Mouse (Mus musculus) myocyte (in vitro differentiated cells): Measurements from ENCODE around the gene Pcgf3. TPM values are rescaled to one million over a fixed set of nuclear protein-coding genes. Genes with fewer than 3 reads are reported as not detected.
A peak's percentile ranks its signal among the peaks of the same experiment; 100 is the strongest.

Experiments used
- H3K27me3 ChIP-seq: one replicate; pipeline ENCODE4 v1.6.1; 2011; ENCODE audit not compliant: control insufficient read depth, insufficient read depth, insufficient read length
- H3K36me3 ChIP-seq: one replicate; pipeline ENCODE4 v1.6.1; 2011; ENCODE audit not compliant: control insufficient read depth, insufficient read depth
- H3K4me2 ChIP-seq: one replicate; pipeline ENCODE4 v1.6.1; 2011; ENCODE audit warnings: low read depth, control low read depth
- H3K4me3 ChIP-seq: one replicate; pipeline ENCODE4 v1.5.1; 2011; ENCODE audit warnings: mild to moderate bottlenecking, control low read depth, moderate library complexity
- H3K79me2 ChIP-seq: one replicate; pipeline ENCODE4 v1.6.1; 2011; ENCODE audit not compliant: control insufficient read depth, insufficient read depth
- H3ac ChIP-seq: one replicate; pipeline ENCODE4 v1.6.1; 2011; ENCODE audit not compliant: control insufficient read depth, insufficient read length
- CEBPB ChIP-seq: IDR thresholded peaks from 2 replicates; pipeline ENCODE4 v1.6.1; 2011; ENCODE audit warnings: mild to moderate bottlenecking, moderate library complexity; ENCODE audit not compliant: poor library complexity, insufficient read depth, severe bottlenecking
- E2F4 ChIP-seq: IDR thresholded peaks from one replicate; pipeline ENCODE4 v1.6.1; 2011; ENCODE audit warnings: mild to moderate bottlenecking, control low read depth, moderate library complexity; ENCODE audit not compliant: insufficient read depth
- MAX ChIP-seq: IDR thresholded peaks from one replicate; pipeline ENCODE4 v1.6.1; 2011; ENCODE audit warnings: low read depth, mild to moderate bottlenecking, control low read depth
- MYOD1 ChIP-seq, 3 experiments: IDR thresholded peaks; one replicate each; pipeline ENCODE4 v1.6.1; 2011; ENCODE audit warnings: control low read depth in 2 of 3, low read depth in 2 of 3, mild to moderate bottlenecking in 2 of 3, moderate library complexity in 1 of 3; ENCODE audit not compliant: insufficient read length in 2 of 3, control insufficient read depth in 1 of 3
- MYOG ChIP-seq, 3 experiments: IDR thresholded peaks; one replicate each; pipeline ENCODE4 v1.6.1; 2011; ENCODE audit warnings: control low read depth in 2 of 3, low read depth in 2 of 3, mild to moderate bottlenecking in 2 of 3; ENCODE audit not compliant: insufficient read length in 2 of 3, control insufficient read depth in 1 of 3, insufficient read depth in 1 of 3
- POLR2A ChIP-seq: IDR thresholded peaks from one replicate; pipeline ENCODE4 v1.6.1; 2011; ENCODE audit warnings: low read depth, mild to moderate bottlenecking, control low read depth, moderate library complexity; ENCODE audit not compliant: insufficient read length
- POLR2AphosphoS2 ChIP-seq: IDR thresholded peaks from one replicate; pipeline ENCODE4 v1.6.1; 2011; ENCODE audit warnings: low read depth, control low read depth; ENCODE audit not compliant: insufficient read length
- REST ChIP-seq: IDR thresholded peaks from one replicate; pipeline ENCODE4 v1.6.1; 2011; ENCODE audit warnings: mild to moderate bottlenecking, control low read depth, moderate library complexity; ENCODE audit not compliant: insufficient read depth, insufficient read length
- SRF ChIP-seq: IDR thresholded peaks from one replicate; pipeline ENCODE4 v1.6.1; 2011; ENCODE audit warnings: low read depth; ENCODE audit not compliant: control insufficient read depth, insufficient read length
- TCF12 ChIP-seq: IDR thresholded peaks from one replicate; pipeline ENCODE4 v1.6.1; 2011; ENCODE audit warnings: mild to moderate bottlenecking, control low read depth; ENCODE audit not compliant: poor library complexity, insufficient read depth, severe bottlenecking
- TCF3 ChIP-seq: IDR thresholded peaks from one replicate; pipeline ENCODE4 v1.6.1; 2011; ENCODE audit warnings: low read depth, control low read depth; ENCODE audit not compliant: insufficient read length
- USF1 ChIP-seq: IDR thresholded peaks from one replicate; pipeline ENCODE4 v1.6.1; 2011; ENCODE audit warnings: low read depth, mild to moderate bottlenecking, control low read depth, moderate library complexity
- polyA plus RNA-seq: library from polyadenylated mRNA; unstranded; fragments of >200 nt; fragmentation: generic; extraction: Trizol; gene quantifications from one replicate; pipeline ENCODE4 v1.2.1, GENCODE M21; 2012; ENCODE audit warnings: missing spikeins

Pcgf3 gene
- polyA plus RNA-seq, 1 experiment: 19.7 TPM

DNA sequence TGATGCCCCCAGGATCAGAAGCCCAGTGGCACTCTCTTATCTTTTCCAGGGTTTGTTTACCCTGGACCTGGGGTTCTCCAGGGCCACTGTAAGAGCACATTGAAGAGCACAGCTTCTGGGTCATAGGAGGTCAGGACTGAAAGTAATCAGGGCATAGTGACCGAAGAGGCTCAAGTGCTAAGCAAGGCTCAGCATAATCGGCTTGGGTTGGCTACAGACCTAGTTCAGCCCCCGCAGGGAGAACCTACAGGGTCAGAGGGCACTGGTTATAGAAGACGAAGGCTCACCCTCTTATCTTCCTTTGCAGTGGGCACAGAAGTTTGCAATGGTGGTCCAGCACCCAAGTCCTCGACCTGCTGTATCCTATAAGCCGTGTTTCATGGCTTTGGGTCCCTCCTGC, 29.8 kb upstream of the Pcgf3 start:
- peaks cover 16% of the 10 kb centered on the region for H3K79me2 ChIP-seq
- H3K4me2 ChIP-seq: no peak overlapping the region
- peaks cover 15% of the 10 kb centered on the region for H3K36me3 ChIP-seq
- TF ChIP-seq USF1: no peak
- no peak for TF ChIP-seq MAX
- TF ChIP-seq POLR2AphosphoS2: no peak
- TF ChIP-seq CEBPB: no peak
- no peak for TF ChIP-seq TCF12
- TF ChIP-seq TCF3: no peak
- no peak for TF ChIP-seq MYOG (IDR thresholded peaks at IDR 0.05; ENCODE audit: control insufficient read depth in 1 of 3, insufficient read depth in 1 of 3, insufficient read length in 2 of 3, low read depth in 2 of 3)
- no peak for TF ChIP-seq POLR2A
- TF ChIP-seq E2F4: no peak
- TF ChIP-seq MYOD1 (IDR thresholded peaks at IDR 0.05; ENCODE audit: control insufficient read depth in 1 of 3, insufficient read length in 2 of 3, low read depth in 2 of 3): no peak
- TF ChIP-seq REST: no peak
- TF ChIP-seq SRF: no peak
- H3K4me3 ChIP-seq: no peak overlapping the region
- H3K27me3 ChIP-seq: no peaks in the 10 kb centered on the region
- H3ac ChIP-seq: no peak overlapping the region

GRCm38 (mm10) chr5:108433804-108434587, 27.0 kb upstream of the Pcgf3 start, which contains the start of gene Atp5k:
Atp5k (minus strand) TSS chr5:108434448.
- H3ac ChIP-seq: peak within 1 kb of the TSS; percentile 79
- peaks cover 16% of the 10 kb centered on the region for H3K79me2 ChIP-seq
- H3K4me2 ChIP-seq: peak within 1 kb of the TSS; percentile 79
- peaks cover 15% of the 10 kb centered on the region for H3K36me3 ChIP-seq
- H3K4me3 ChIP-seq: peak within 1 kb of the TSS; percentile 97
- TF ChIP-seq POLR2AphosphoS2: peak; percentile 78
- TF ChIP-seq TCF3: no peak
- peak; percentile 41 for TF ChIP-seq POLR2A
- peaks cover 2% of the 10 kb centered on the region for H3K27me3 ChIP-seq

DNA sequence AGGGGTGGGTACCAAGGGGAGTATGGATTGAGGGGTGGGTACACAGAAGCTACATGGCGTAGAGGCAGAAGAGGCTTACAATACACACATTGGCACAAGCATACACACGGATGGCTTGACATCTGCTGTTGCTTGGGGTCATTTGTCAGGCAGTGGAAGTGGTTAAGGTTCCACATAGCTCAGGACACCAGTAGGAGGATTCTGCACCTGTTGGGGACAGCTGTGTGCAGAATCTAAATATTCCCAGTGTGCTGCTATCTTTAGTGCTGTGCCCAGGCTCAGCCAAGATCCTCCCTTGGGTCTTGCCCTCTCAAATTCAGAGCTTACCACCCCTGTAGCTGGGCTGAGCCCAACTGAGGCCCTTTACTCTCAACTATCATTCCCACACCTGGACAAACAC, 24.9 kb upstream of the Pcgf3 start:
- no peak overlapping the region for H3K4me2 ChIP-seq
- TF ChIP-seq MYOD1 (IDR thresholded peaks at IDR 0.05; ENCODE audit: control insufficient read depth in 1 of 3, insufficient read length in 2 of 3, low read depth in 2 of 3) (peak; percentile 86 to 96 (median 92)), USF1 (no peak), REST (no peak), E2F4 (no peak), POLR2AphosphoS2 (peak; percentile 55), CEBPB (no peak), TCF3 (peak; percentile 79), SRF (no peak), TCF12 (peak; percentile 97), MAX (no peak), POLR2A (no peak), MYOG (IDR thresholded peaks at IDR 0.05; ENCODE audit: control insufficient read depth in 1 of 3, insufficient read depth in 1 of 3, insufficient read length in 2 of 3, low read depth in 2 of 3) (peak; percentile 75 to 97 (median 96))
- H3K27me3 ChIP-seq: peaks cover 5% of the 10 kb centered on the region
- H3K79me2 ChIP-seq: peaks cover 16% of the 10 kb centered on the region
- no peak overlapping the region for H3K4me3 ChIP-seq
- peaks cover 3% of the 10 kb centered on the region for H3K36me3 ChIP-seq
- no peak overlapping the region for H3ac ChIP-seq

GRCm38 (mm10) chr5:108446973-108447372, 14.1 kb upstream of the Pcgf3 start:
- no peaks in the 10 kb centered on the region for H3K79me2 ChIP-seq
- TF ChIP-seq REST: no peak
- TF ChIP-seq MYOG (IDR thresholded peaks at IDR 0.05; ENCODE audit: control insufficient read depth in 1 of 3, insufficient read depth in 1 of 3, insufficient read length in 2 of 3, low read depth in 2 of 3): peak in 1 of 3 experiments; percentile 20
- TF ChIP-seq CEBPB: peak; percentile 36; the same call in 1 of the 2 replicates
- peak overlapping the region; percentile 79 for H3K4me2 ChIP-seq
- H3ac ChIP-seq: no peak overlapping the region
- H3K27me3 ChIP-seq: no peaks in the 10 kb centered on the region
- H3K36me3 ChIP-seq: peaks cover 2% of the 10 kb centered on the region
- H3K4me3 ChIP-seq: peak overlapping the region; percentile 31

DNA sequence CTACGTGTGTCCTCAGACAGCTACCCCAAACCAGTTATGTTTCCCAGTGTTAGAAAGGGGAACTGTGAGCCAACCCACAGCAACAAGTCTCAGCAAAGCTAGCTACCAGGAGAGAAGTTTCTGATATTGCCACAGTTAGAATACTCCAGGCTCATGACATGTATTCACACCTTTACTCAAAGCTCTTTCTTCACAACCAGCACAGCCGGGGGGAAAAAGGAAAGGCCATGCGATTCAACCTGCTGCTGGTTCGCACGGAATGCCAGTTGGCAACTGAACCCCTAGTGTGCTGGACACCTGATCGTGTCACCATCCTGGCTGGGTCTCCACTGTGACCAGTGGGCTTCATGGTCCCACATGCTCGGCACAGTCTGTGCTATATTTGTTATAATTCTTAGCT, 13.2 kb upstream of the Pcgf3 start:
- no peaks in the 10 kb centered on the region for H3K79me2 ChIP-seq
- no peaks in the 10 kb centered on the region for H3K27me3 ChIP-seq
- H3K36me3 ChIP-seq: no peaks in the 10 kb centered on the region
- H3K4me3 ChIP-seq: peak overlapping the region; percentile 31
- H3ac ChIP-seq: no peak overlapping the region
- TF ChIP-seq E2F4 (no peak), CEBPB (no peak), MAX (no peak), TCF12 (no peak), POLR2AphosphoS2 (no peak), POLR2A (no peak)
- peak overlapping the region; percentile 79 for H3K4me2 ChIP-seq
